Mouse (Mus musculus) regulatory T cell (primary cell): ENCODE measurements around the gene Bcl7a.

ENCODE experiments used
- in situ Hi-C: fragments of 300-600 bp; cut with MboI, MseI; formaldehyde crosslinking; loops from one replicate; pipeline ENCODE4 v1.15.1; 2025; ENCODE audit warnings: high pct_unique_total_duplicates

Gene Bcl7a

DNA sequence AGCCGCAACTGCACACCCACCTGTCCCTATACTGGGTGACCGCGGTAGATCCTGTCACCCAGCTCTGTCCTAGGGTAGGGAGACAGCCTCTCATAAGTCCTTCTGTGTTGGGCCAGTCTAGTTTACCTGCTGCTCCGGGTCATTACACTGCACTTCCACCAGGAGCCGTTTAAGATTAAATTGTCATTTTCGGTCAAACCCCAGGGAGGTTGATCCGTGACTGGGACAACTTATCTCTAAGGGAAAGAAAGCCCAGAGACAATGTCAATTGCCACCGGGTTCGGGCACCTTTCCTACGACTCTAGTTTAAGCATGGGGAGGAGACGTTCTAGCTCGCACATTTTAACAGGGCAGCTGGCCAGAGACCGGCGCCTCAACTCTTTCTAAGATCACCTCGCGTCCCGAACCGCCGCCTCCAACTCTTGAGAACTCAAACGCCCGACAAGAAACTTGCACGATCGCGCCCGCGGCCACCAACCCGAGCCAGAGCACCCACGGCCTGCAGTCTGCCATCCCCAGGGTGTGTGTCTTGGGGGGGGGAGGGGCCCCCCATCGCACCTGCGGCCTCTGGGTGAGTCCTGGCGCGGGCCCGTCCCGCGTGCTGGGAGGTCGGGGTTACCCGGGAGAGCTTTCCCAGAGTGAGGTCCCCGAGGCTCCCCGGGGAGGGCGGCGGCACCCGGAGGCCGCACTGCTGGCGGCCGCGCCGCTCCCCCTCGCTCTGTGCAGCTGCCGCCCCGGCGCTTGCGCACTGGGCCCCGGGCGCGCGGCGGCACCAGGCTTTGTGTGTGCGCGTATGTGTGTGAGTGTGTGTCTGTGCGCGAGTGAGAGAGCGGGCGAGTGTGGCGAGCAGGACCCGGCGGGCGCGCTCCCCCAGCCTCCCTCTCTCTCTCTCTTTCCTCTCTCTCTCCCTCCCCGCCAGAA, at the start of gene Bcl7a:
Gene Bcl7a, plus strand, starts transcription at position 128 of the 921 bp plus-strand sequence.
- in situ Hi-C loops, result no loop called here

DNA sequence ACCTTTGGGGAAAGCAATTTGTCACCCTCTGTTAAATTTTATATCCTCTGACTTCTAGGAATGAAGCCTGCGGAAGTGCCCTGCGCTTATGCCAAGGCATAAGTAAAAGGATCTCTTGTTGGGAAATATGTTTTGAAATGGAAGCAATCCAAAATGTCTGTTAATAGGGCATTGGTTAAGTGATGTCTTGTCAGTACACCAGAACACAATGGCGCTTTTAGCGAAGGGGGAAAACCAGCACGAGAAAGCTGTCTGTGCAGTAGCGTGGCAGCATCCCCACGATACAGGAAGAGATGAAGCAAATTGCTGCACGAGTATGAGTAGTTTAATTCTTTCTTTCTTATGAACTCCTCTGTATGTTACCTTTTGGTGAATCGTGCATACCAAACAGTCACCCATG, 49.0 kb upstream of the Bcl7a start:
- in situ Hi-C loops, result no loop called here

DNA sequence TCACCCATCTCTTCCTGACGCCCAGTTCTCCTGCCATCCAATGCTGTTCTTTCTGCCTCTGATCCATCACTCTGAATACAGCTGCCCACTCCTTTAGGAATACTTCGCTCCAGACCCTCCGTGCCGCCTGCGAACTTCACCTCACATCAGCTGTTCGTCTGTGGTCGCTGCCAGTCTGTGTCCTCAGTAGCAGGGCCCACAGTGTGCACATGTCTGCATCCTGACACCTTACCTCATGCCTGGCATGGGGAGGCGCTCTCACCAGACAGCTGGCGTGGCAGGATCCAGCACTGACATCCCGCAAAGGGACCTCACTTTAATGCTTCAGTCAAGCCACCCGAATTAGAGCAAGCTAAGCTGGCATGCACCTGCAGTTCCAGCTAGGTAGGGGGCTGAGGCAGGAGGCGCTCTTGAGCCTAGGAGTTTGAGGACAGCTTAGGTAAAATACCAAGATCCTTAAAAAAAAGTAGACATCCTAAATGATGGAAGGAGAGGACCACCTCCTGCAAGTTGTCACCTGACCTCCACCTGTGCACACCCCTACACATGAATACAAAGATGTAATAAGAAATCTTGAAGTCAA, 47.3 kb upstream of the Bcl7a start:
- in situ Hi-C loops, result no loop called here

DNA sequence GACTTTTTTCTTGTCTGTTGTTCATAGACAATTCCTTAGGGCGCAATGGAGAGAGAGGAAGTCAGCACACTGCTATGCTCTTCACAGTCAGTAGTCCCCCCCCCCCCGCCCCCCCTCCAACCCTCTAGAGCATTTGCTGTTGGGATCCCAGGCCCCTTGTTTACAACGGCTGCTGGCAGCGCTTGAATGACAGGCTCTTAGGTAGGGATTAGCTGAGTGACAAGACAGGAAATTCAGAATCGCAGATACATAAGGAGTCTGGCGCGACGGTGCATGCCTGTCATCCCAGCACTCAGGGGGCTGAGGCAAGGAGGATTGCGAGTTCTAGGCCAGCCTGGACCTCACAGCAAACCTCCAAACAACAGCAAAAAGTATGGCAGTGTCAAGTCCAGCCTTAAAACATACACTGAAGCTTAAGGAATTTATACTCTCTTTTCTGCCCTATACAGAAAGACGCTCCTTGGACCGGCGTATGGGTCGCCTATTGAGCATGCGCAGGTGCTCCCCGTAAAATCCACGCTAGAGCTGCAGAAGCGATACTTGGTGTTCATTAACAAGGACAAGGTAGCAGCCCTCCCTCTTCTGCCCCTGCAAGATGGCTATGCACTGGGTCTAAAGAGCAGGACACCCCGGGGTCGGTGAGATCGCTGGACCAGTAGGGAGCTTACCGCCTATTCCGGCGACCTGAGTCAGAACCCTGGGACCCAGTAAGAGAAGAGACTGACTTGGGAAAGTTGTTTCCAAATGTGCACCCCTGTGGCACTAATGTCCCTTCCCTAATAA, 46.5 kb upstream of the Bcl7a start:
- in situ Hi-C loops, result no loop called here

DNA sequence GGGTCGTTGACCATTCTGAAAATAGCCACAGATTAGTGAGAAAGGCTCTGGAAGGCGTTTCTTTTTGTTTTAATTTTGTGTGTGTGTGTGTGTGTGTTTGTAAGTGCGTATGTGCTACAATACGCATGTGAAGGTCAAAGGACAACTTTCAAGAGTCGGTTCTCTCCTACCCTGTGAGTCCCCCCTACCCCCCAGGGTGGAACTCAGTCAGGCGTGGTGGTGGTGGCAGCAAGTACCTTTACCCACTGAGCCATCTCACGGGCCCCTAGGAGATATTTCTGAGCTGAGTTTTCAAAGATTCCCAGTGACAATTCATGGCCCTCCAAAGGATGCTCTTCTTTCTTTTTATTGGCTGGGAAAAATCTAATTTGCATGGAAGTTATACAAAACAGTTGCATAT, 45.8 kb upstream of the Bcl7a start:
- in situ Hi-C loops, result no loop called here

DNA sequence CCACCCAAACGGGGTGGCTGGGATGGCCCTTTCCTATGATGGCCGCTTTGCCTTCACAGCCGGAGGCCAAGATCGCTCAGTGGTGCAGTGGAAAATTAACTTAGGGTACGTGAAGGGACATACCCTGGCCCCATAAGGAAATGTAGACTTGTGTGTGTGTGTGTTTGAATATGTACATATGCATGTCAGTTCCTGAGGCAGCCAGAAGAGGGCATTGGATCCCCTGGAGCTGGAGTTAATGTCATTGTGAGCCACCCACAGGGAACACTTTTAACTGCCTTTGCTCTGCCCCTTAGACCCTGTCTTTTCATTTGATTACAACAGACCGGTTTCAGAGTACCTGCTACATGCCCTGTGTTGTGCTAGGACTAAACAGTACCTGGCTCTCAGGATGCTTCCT, 45.1 kb upstream of the Bcl7a start:
- in situ Hi-C loops, result no loop called here

DNA sequence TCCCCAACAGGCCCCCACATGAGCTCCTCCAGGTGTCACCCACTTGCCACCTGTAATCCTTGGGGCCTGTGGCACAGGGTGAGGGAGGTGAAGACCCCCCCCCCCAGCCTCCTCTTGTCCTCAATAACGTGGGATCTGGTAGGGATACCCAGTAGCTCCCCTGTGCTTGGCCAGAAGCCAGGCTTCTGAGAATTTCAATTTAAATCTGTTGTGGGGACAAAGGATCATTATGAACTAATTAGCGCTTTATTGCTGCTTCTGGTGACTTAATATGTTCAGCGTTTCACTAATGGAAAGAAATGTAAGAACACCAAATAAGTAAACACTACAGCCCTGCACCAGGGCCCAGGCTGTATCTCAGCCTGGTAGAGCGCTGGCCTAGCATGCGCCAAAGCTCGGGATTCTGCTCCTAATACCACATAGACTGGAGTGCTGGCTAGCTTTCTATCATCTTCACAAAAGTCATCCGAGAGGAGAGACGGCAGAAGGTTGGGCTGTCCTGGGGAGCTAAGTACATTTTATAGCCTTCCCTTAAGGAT, 43.1 kb upstream of the Bcl7a start:
- in situ Hi-C loops, result no loop called here

DNA sequence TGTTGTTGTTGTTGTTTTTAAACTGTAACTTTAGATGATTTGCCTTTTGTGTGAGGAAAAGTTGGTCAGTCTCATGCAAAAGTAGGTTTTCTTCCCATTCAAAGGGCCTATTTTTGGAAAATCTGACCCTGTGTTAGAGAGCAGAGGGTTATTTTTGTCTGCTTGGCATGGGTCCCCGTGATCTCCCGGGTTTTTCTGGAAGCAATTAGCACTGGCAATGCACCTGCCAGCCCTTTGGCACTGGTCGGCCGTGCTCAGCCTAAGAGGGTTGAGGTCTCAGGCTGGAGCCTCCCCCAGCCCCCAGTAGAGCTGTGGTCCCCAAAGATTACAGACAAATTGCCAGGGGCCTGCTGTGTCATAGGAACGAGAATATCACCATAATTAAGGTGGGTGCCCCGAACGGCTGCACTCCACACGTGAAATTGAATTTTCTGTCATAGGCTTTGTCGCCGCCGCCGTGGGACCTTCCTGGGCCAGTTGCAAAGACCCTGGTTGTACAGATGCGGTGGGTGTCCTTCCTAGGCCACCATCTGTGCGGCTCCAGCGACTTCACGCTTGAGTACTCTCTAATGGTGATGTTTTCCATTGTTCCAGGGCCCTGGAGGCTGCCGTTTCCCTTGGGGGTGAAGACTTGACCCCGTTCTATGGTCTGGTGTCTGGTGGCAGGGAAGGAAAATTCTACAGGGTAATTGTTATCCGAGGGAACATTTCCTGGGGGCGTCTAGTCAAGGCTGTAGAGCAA, 41.7 kb upstream of the Bcl7a start:
- in situ Hi-C loops, result no loop called here

DNA sequence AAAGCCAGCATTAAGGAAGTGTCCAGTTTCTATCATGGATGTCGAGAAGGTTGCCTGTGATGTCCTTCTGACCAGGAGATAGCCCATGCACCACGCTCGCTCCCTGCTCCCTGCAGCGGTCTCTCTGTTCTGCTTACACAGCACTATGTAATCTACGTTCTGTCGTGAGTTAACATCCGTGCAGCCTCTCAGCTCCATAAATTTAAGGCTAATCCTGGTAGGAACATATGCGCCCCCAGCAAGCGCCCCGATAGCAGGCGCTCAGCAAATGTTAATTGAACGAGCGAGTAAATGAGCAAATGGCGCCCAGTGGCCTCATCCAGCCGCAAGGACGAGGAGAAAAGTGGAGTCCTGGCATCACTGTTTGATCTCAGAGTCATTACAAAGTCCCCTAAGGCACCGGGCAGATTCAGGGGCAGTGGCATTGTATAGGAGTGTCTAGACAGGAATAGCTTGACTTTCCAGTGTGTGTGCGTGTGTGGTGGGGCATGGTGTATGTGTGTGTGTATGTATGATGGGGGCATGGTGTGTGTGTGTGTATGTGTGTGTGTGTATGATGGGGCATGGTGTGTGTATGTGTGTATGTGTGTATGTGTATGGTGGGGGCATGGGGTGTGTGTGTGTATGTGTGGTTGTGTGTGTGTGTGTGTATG, 35.9 kb upstream of the Bcl7a start:
- in situ Hi-C loops, result no loop called here

DNA sequence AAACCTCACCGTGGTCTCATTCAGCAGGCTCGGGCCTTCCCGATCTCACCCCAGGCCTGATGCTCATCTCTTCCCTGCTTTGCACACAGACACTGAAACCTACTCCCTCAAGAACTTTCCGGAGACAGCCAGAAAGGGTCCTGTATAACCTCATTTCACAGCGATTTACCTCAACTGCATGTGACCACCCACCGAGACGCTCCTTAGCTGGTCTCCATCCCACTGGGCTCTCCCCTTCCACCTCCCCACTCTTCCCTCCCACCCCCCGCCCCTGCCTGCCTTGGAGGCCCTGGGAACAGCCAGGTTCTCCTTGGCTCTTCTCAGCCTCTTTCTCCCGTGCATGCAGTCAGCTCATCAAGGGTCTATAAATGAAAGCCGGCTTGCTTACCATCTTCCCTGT, 33.8 kb upstream of the Bcl7a start:
- in situ Hi-C loops, result no loop called here

DNA sequence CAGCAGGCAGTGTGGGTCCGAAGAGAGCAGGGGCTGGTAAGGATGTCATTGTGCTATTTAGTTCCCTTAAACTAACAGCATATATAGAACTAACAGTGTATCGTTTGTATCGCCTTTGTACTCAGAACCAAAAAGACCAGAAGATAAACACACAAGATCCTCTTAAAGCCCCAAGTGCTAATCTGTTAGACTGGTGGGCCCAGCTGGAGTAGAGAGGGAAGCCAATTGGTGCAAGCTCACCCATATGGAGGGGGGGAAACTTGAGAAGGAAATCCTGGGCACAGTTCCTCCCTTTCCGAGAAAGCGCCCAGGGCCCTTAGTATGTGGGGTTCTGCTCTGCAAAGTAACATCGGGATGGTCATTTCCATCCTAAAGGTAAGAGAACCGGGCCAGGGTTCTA, 33.4 kb upstream of the Bcl7a start:
- in situ Hi-C loops, result no loop called here

DNA sequence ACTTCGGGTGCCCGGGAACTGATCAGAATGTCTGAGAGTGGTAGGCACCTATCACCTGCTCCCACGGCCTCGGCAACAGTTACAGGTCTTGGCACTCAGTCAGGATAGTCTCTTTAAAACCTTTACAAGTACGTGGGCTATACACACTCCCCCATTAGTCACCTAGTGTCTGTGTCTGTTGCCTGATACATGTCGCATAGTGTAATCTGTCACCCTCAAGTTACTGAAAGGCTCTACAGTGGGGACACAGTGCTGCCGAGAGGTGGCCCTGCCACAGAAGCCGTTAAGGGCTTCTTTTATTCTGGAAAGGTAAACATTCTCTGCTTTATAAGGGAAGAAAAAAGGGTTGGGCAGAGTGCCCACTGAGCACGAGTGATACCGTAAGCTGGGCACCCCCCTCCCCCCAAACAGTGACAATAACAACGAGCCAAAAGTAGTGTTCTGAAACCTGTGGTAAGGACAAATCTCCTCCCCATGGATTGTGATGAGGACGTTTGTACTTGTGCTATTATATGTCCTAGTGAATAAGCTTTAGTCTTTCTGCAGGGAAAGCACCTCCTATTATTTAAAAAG, 30.5 kb upstream of the Bcl7a start:
- in situ Hi-C loops, result no loop called here

DNA sequence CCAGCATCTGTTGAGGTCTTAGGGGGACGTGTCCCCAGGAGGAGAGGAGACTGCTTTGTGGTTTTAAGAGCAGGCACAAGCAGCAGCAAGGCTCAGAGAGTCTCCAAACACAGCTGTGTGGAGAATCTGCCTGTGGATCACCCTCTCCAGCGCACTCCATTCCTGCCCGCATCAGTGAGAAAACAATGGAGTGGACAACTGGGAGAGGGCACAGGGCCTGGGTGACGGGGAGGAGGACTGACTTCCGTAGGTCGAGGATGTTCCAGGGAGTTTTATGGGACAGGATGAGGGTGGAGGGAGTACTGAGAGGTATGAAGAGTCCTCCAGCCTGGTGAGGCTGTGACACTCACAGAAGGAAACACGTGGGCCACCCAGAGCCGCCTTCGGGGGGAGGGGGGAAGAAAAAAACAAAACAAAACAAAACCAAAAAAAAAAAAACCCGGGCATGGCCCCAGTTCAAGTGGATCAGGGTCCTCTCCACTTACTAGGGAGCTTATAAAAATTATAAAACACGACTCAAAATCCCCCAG, 29.7 kb upstream of the Bcl7a start:
- in situ Hi-C loops, result no loop called here

DNA sequence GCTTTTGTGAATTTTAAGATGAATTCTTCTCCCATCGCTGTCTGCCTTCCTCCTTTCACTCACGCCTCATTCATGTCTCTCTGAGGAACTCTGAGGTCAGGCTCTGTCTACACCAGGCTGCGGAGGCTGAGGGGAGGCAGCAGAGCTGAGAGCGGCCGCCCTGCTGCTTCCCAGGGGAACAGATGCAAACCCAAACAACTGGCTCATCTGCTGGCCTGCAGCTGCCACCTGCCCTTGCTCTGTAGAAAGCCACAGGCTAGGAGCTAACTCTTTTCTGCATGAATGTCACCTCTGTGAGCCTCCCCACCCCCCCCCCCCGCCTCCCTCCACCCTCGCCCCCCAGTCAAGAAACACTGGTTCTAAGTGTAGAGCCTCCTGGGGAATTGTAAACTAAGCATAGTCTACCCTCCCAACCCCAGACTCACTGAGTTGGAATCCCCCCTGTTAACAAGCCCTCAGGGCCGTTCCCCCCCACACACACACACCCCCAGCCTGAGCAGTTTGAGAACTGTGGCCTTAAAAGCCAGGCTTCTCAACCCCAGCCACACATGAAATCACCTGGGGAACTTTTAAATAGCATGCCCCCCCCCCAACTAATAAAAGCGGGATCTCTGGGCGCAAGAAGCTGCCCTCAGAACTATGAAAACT, 28.3 kb upstream of the Bcl7a start:
- in situ Hi-C loops, result no loop called here

DNA sequence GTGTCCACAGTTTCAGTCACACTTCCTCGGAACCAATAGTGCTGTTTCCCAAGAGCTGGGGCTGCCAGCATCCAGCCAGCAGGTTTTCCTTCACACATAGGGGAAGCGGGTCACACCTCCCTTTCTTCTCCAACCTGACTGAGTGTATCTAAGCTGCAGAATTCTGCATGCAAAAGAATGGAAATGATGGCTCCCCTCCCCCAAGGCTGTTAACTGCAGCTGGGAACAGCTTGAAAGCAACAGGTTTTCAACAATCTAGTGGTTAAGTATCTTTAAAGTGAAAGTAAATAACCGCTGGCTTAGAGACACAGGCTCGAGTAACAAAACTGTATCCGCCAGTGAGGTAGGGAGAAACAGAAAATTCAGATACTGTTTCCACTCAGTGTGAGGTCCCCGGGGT, 25.6 kb upstream of the Bcl7a start:
- in situ Hi-C loops, result no loop called here

DNA sequence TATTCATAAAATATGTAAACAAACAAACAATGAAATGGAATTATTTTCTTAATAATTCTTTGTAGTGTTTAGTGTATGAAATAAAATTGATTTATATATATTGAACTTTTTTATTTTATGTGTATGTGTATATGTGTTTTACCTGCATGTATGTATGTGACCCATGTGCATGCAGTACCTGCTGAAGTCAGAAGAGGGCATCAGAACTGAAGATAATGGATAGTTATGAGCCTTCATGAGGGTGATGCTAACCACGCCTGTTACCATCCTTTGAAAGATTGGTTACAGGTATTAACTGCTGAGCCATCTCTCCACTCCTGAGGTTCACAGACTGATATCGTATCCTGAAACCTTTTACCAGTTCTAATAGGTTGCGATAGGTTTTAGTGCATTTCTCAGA, 23.5 kb upstream of the Bcl7a start:
- in situ Hi-C loops, result no loop called here

DNA sequence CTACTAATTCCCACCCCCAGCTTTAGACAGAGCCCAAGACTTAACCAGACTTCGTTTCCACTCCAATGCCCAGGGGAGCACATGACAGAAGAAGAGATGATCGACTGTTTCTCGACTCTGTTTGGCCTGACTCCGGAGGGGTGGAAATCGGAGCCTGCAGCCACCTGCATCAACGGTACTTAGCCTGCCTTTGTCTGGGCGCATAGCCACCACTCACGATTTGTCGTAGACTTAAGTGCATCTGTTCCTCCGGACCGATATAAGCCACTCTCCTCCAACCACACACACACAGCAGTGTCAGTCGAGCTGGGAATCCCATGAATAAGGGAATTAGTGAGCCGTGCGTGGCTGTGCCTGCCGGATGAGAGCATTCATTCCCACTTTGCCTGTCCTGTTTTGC, 19.4 kb upstream of the Bcl7a start:
- in situ Hi-C loops, result no loop called here

DNA sequence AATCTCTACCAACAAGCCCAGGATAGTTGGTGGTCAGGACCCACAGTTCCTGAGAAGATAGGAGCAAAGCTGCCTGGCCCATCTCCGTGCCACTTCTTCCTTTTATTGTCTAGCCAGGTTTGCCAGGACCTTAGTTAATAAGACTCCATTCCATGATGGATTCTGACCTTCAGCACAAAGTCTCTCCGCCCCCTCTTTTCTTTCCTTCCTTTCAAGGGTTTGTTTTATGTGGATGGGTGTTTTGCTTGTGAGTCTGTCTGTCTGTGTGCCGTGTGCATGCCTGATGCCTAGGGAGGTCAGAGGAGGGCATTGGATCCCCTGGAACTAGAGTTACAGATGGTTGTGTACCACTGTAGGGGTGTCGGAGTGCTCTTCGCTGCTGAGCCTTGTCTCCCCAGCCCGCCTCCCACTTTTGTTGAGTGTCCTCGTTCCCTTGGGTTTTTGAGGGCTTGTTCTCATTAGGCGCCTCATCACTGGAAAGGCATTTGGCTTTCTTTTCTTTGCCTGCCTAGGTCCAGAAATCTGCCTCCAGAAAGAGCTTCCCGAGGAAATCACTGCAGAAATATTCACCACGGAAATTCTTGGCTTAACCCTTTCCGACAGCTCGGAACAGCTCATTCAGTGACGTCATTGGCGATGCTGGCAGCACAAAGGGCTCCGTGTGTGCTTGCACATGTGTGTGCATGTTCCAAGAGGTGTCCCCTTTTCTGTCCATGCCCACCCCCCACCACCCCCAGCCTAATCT, 17.5 kb upstream of the Bcl7a start:
- in situ Hi-C loops, result no loop called here

DNA sequence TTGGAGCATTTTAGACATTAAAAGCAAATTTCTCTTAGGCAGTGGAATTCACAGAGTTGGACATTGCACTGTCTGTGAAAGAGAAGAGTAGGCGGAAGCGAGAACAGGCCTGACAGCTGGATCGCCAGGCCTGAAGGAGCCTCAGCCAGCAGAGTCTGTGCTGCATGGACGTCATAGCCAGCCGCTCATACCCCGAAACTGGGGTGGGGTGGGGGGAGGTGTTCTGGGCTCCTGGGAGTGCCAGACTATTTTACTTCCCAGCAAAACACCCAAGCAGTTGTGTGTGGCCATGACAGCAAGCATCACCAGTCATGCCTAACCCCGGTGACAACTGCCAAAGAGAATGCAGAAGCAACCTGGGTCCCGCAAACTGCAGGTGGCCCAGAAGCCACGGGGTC, 16.9 kb upstream of the Bcl7a start:
- in situ Hi-C loops, result no loop called here
